Mouse (Mus musculus) forebrain, embryonic 12.5 days (tissue): ENCODE results near the gene Hspb2. TPM values are rescaled to one million over a fixed set of nuclear protein-coding genes. Genes with fewer than 3 reads are reported as not detected.
A peak's percentile ranks its signal among the peaks of the same experiment; 100 is the strongest.

ENCODE experiments used
- ATAC-seq: fragments of 200-750 bp; cut with Nextera tagmentation; 2 replicates; pipeline ENCODE4 v1.8.0; 2017; ENCODE audit warnings: moderate TSS enrichment; ENCODE audit not compliant: low FRiP score
- H3K27ac ChIP-seq: fragments of 300-500 bp; sonication (generic); 2 replicates; pipeline ENCODE4 v1.5.1; 2016; ENCODE audit warnings: mild to moderate bottlenecking
- H3K27me3 ChIP-seq: fragments of 300-500 bp; sonication (generic); 2 replicates; pipeline ENCODE4 v1.6.1; 2016; ENCODE audit warnings: mild to moderate bottlenecking
- H3K36me3 ChIP-seq: fragments of 300-500 bp; sonication (generic); replicated peaks from 2 replicates; pipeline ENCODE4 v1.6.1; 2016; ENCODE audit warnings: mild to moderate bottlenecking
- H3K4me1 ChIP-seq: fragments of 300-500 bp; sonication (generic); 2 replicates; pipeline ENCODE4 v1.6.1; 2016
- H3K4me2 ChIP-seq: fragments of 300-500 bp; sonication (generic); 2 replicates; pipeline ENCODE4 v1.6.1; 2016; ENCODE audit warnings: mild to moderate bottlenecking, moderate library complexity
- H3K4me3 ChIP-seq: fragments of 300-500 bp; sonication (generic); replicated peaks from 2 replicates; pipeline ENCODE4 v1.5.1; 2016; ENCODE audit warnings: mild to moderate bottlenecking
- H3K9ac ChIP-seq: fragments of 300-500 bp; sonication (generic); 2 replicates; pipeline ENCODE4 v1.6.1; 2016; ENCODE audit warnings: mild to moderate bottlenecking
- H3K9me3 ChIP-seq: fragments of 300-500 bp; sonication (generic); 2 replicates; pipeline ENCODE4 v1.6.1; 2016
- WGBS: fragments of 180-500 bp; shearing (Covaris S2); methylation state at CpG from one replicate; pipeline ENCODE4 v1.1.7; 2016; 5-methylcytosine and 5-hydroxymethylcytosine counted together
- polyA plus RNA-seq: library from polyadenylated mRNA; unstranded; fragments of >200 nt; fragmentation: Nextera tagmentation; extraction: Ambion mirVana; gene quantifications from 2 replicates; pipeline ENCODE4 v1.2.1, GENCODE M21; 2016

Gene Hspb2
- polyA plus RNA-seq, 1 experiment from 2014 or later: 0.54 TPM

DNA sequence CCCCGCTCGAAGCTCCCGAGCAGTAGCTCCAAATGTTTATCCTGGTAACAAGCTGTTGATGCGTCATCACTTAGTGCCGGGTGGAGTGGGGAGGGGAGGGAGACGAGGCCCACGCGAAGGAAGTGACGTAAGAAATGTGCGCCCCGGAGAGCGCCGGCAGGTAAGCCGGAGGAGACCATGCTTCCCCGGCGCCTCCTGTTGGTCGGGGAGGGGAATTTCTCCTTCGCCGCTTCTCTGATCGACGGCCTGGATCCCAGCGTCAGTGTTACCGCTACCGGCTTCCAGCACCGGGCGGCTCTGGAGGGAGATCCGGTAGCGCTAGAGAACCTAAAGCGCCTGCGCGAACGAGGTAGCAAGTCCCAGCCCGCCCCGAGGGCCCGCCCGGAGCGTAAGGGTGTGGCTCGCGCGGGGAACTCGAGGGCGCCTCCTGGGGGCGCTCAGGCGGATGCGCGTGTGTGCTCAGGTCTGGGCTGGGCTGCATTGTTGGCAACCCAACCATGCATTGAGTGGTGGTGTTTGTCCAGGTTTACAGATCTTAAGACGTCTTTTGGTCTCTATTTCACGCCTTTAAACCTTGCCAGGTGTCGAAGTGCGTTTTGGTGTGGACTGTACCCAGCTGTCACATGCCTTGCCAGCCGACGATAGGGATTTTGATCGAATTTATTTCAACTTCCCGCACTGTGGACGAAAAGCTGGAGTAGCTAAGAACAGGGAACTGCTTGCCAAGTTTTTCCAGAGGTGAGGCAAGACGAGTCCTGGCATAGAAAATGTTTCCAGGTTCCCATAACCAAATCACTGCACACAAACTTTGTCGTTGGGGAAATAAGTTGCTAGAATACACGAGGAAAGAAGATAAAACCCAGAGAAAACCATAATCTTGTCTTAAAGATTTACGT, 16.2 kb upstream of the Hspb2 start, which contains the start of gene Fdxacb1:
Gene Fdxacb1, plus strand, starts transcription at position 130 of the 896 bp plus-strand sequence.
- Histone ChIP-seq H3K4me2 (peak within 1 kb of the TSS; percentile 69), H3K4me1 (peaks cover 13% of the 10 kb centered on the region), H3K27ac (peak within 1 kb of the TSS; percentile 89), H3K36me3 (no peaks in the 10 kb centered on the region), H3K27me3 (no peaks in the 10 kb centered on the region), H3K4me3 (peak within 1 kb of the TSS; percentile 61), H3K9me3 (no peaks in the 10 kb centered on the region), H3K9ac (peak within 1 kb of the TSS; percentile 71)
- peak; percentile 96 for ATAC-seq
- WGBS: 5% methylated on average over 59 of the region's 59 CpGs

DNA sequence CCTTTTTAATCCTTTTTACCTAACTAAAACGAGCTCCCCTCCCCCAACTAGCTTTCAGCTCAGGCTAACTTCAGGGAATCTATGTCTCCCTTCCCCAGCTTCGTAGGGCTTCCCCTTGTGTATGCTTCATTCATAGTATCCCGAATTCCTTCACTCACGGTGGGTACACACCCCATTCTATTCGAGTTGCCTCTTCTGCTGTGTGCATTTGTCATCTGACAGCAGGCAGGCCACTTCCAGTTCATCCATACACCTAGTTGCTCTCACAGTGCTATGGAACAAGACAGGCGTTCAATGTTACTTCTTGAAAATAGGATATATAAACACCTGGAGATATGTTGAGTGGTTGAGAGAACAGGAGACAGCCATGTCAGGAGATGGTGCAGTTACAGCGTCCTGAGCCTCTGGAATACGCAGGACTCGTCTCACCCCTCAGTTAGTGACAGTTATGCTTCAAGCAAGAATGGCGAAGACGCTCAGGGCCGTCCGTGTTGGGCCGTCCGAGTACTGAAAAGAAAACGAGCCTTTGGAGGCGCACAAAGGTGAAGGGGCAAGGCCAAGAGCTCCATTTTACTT, 15.5 kb upstream of the Hspb2 start:
- H3K4me1 ChIP-seq: peaks cover 13% of the 10 kb centered on the region
- H3K4me2 ChIP-seq: peak overlapping the region; percentile 69
- peak overlapping the region; percentile 89 for H3K27ac ChIP-seq
- 5% methylated on average over 17 of the region's 17 CpGs for WGBS
- no peaks in the 10 kb centered on the region for H3K9me3 ChIP-seq
- H3K36me3 ChIP-seq: no peaks in the 10 kb centered on the region
- ATAC-seq: peak; percentile 34
- peak overlapping the region; percentile 71 for H3K9ac ChIP-seq
- no peaks in the 10 kb centered on the region for H3K27me3 ChIP-seq
- H3K4me3 ChIP-seq: peak overlapping the region; percentile 61

DNA sequence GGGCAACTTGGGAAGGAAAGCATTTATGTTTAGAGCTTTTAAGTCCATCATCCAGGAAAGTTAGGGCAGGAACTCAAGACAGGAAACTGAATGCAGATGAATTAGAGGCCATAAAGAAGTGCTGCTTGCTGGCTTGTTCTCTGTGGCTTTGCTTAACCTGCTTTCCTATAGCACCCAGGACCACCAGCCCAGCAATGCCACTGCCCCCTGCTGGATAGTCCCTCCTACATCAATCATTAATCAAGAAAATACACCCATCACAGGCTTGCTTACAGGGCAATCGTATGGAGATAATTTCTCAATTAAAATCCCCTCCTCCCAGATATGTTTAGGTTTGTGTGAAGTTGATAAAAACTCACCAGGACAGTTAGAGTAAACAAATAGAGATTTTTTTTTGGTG, 11.2 kb upstream of the Hspb2 start:
- H3K27ac ChIP-seq: no peak overlapping the region
- no peak for ATAC-seq
- WGBS: 84% methylated on average over 1 of the region's 1 CpGs
- H3K9me3 ChIP-seq: no peaks in the 10 kb centered on the region
- no peak overlapping the region for H3K9ac ChIP-seq
- H3K27me3 ChIP-seq: 0 out of 2 replicates have a peak, but pooled peaks cover 5% of the 10 kb centered on the region
- H3K4me2 ChIP-seq: no peak overlapping the region
- H3K4me1 ChIP-seq: peaks cover 5% of the 10 kb centered on the region; the same call in 1 of the 2 replicates
- H3K4me3 ChIP-seq: no peak overlapping the region
- no peaks in the 10 kb centered on the region for H3K36me3 ChIP-seq

DNA sequence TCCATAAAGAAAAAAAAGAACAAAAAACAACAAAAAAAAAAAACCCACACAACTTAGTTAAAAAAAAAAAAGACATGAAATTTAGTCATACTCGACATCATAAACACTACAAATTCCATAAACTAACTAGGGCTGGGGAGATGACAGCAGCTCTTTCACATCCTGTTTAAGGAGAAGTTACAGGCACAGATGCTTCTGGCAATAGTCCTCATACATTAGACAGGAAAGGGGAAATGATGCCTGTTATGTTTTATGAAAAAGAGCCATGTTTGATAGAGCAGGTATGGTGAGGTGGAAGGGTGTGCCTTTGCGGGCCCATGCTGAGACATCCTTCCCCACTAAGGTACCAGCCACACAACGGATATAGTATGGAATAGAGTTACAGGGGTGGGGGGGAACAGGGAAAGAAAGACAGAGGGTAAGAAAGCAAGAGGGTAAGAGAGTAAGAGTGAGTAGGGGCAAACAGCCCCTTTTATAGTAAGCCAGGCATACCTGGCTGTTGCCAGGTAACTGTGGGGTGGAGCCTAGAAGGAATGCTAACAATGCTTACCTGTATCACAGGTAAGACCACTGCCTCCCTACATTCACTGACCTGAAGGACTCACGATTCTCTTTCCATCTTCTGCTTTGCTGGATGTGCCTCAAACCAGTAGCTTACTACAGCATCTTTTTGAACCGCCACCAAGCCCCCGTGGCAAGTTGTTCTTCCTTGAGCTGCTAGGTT, 9.5 kb upstream of the Hspb2 start:
- Histone ChIP-seq H3K4me1 (no peaks in the 10 kb centered on the region), H3K27me3 (0 out of 2 replicates have a peak, but pooled peaks cover 5% of the 10 kb centered on the region), H3K4me2 (no peak overlapping the region), H3K4me3 (no peak overlapping the region), H3K9me3 (no peaks in the 10 kb centered on the region), H3K9ac (no peak overlapping the region), H3K27ac (no peak overlapping the region), H3K36me3 (no peaks in the 10 kb centered on the region)
- WGBS: 72% methylated on average over 6 of the region's 6 CpGs
- no peak for ATAC-seq

DNA sequence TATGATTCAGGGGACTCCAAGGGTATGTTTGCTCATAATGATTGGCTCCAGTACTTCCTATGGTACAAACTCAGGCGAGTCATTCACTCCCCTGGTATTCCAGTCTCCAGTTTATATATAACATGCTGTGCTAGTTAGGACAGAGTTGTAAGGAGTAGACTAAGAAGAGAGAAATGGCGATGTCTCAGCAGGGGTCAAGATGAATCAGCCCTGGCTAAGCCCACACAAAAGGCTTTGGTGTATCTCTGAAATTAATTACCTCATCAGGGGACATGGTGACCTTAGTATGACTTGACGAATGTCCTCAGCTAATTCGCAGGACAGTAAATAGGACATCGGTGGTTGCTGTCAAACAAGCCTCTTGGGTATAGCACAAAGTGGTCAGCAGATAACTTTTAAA, 4.6 kb upstream of the Hspb2 start:
- H3K9ac ChIP-seq: no peak overlapping the region
- H3K4me1 ChIP-seq: no peaks in the 10 kb centered on the region
- no peaks in the 10 kb centered on the region for H3K9me3 ChIP-seq
- 44% methylated on average over 5 of the region's 5 CpGs for WGBS
- H3K27me3 ChIP-seq: 0 out of 2 replicates have a peak, but pooled peaks cover 8% of the 10 kb centered on the region
- no peak for ATAC-seq
- no peaks in the 10 kb centered on the region for H3K36me3 ChIP-seq
- no peak overlapping the region for H3K27ac ChIP-seq
- H3K4me3 ChIP-seq: no peak overlapping the region
- no peak overlapping the region for H3K4me2 ChIP-seq

DNA sequence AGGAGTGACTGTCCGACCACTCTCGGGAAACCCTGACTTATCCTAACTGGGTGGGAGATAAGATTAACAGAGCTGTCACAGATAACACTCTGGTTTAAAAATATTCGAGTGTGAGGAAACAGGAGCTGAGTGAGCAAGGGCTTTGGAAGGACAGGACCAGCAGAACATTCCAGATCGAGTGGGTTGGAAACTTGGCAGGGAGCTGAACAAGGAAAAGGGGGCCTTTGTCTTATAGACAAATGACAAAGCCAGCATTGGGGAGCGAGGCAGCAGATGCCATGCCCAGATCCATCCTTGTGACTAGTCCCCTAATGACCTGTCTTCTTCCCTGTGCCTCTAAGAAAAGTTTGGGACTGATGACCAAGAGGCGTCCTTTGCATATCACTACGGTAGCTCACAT, 1.8 kb upstream of the Hspb2 start:
- Histone ChIP-seq H3K4me2 (no peak overlapping the region), H3K27ac (no peak overlapping the region), H3K9me3 (no peaks in the 10 kb centered on the region), H3K36me3 (no peaks in the 10 kb centered on the region), H3K9ac (no peak overlapping the region), H3K27me3 (peaks cover 8% of the 10 kb centered on the region; the same call in 1 of the 2 replicates), H3K4me3 (no peak overlapping the region), H3K4me1 (no peaks in the 10 kb centered on the region)
- no peak for ATAC-seq
- 78% methylated on average over 7 of the region's 7 CpGs for WGBS

DNA sequence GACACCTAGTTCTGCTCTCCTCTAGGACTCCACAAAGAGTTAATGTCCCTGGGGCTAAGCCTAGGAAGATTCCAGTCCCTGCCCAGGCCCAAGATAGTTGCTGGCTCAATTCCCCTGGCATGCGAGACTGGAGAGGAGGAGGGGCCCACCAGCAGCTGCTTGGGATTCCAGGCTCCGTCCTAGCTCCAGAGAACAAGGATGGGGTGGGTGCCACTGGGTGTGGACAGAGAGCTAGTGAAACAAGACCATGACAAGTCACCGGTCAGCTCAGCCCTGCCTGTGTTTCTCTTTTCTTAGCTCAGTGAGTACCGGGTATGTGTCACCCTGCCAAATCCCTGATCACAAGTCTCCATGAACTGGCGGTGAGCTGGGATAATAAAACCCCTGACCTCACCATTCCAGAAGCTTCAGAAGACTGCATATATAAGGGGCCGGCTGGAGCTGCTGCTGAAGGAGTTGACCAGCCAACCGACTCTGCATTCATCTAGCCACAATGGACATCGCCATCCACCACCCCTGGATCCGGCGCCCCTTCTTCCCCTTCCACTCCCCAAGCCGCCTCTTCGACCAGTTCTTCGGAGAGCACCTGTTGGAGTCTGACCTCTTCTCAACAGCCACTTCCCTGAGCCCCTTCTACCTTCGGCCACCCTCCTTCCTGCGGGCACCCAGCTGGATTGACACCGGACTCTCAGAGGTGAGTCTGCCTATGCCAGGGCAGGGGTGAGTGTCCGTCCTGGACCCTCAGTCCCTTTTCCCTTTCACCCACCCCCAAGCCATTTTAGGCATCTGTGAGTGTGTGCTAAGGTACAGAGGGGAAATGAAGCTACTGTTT, 846 bp upstream of the Hspb2 start:
- H3K4me2 ChIP-seq: no peak overlapping the region
- H3K27ac ChIP-seq: no peak overlapping the region
- 77% methylated on average over 17 of the region's 17 CpGs for WGBS
- H3K9me3 ChIP-seq: no peaks in the 10 kb centered on the region
- H3K27me3 ChIP-seq: peaks cover 8% of the 10 kb centered on the region; the same call in 1 of the 2 replicates
- H3K9ac ChIP-seq: no peak overlapping the region
- no peak for ATAC-seq
- no peaks in the 10 kb centered on the region for H3K4me1 ChIP-seq
- H3K36me3 ChIP-seq: no peaks in the 10 kb centered on the region
- H3K4me3 ChIP-seq: no peak overlapping the region

DNA sequence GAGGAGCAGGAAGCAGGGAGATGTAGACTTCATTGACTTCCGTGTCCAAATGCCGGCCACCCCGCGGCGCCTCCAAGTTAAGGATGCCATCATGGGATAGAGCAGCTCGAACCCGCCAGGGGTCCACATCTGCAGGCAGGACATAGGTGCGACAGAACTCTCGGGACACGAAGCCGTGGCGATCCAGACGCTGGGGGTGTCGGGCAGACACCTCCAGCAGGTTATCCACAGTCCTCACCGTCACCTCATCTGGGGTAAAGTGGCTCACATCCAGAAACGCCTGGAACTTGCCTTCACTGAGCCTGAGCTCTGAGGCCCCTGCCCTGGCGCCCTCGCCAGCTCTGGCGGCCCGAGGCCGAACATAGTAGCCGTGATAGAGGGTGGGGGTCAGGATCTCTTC, 831 bp downstream of the Hspb2 start, which contains the start of gene Cryab:
Gene Cryab, plus strand, starts transcription at position 3 of the 400 bp plus-strand sequence.
- H3K4me1 ChIP-seq: peaks cover 2% of the 10 kb centered on the region
- peaks cover 20% of the 10 kb centered on the region for H3K27me3 ChIP-seq
- H3K27ac ChIP-seq: no peak within 1 kb of the TSS
- no peak for ATAC-seq
- WGBS: 74% methylated on average over 22 of the region's 22 CpGs
- H3K9me3 ChIP-seq: no peaks in the 10 kb centered on the region
- H3K9ac ChIP-seq: no peak within 1 kb of the TSS
- H3K4me2 ChIP-seq: no peak within 1 kb of the TSS
- no peak within 1 kb of the TSS for H3K4me3 ChIP-seq
- H3K36me3 ChIP-seq: no peaks in the 10 kb centered on the region

DNA sequence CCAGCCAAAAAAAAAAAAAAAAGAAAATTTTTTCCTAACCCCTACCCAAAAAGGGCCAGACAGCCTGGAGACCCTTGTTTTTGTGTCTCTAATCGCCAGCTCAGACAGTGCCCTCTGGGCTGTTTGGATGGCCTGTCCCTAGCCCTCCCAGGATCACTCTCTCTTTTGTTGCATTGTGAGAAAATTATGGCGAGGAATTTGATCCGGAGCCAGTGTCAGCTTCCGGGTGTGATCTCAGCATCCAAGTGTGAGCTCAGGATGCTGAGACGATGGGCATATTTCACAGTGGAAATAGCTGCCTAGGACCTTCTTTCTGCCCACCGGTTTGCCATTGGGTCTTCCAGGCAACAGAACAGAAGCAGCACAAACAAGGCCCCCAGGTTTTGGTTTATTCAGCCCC, 1.4 kb downstream of the Hspb2 start:
- Histone ChIP-seq H3K4me3 (no peak overlapping the region), H3K9ac (no peak overlapping the region), H3K27ac (no peak overlapping the region), H3K36me3 (no peaks in the 10 kb centered on the region), H3K4me2 (no peak overlapping the region), H3K4me1 (peaks cover 7% of the 10 kb centered on the region), H3K9me3 (no peaks in the 10 kb centered on the region), H3K27me3 (peaks cover 26% of the 10 kb centered on the region)
- ATAC-seq: no peak
- 80% methylated on average over 6 of the region's 6 CpGs for WGBS

DNA sequence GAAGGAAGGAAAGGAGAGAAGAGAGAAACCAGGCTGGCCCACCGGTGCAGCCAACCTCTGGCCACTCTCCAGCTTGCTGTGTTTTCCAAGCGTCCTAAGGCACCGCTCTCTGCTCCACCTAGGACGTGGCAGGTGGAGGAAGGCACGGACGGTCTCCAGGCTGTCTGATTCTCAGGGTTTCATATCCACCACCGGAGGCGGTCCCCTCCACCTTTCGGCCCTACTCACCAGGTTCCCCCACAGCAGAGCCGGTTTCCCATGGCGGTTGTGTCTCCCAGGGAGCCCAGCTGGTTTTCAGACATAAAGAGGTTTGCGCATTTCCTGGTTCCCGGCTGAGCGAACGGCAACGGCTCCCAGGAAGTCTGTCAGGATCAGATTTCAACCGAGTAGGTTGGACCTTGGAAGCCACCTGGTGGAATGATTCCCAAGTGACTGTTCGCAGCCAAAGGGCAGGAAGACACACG, 5.9 kb downstream of the Hspb2 start, which contains the start of gene 2310030G06Rik:
Gene 2310030G06Rik, minus strand, starts transcription at position 323 of the 464 bp plus-strand sequence.
- WGBS: 2% methylated on average over 19 of the region's 19 CpGs
- no peaks in the 10 kb centered on the region for H3K9me3 ChIP-seq
- H3K4me3 ChIP-seq: peak within 1 kb of the TSS; percentile 38
- peak within 1 kb of the TSS; percentile 38; the same call in 1 of the 2 replicates for H3K9ac ChIP-seq
- no peaks in the 10 kb centered on the region for H3K36me3 ChIP-seq
- H3K4me2 ChIP-seq: peak within 1 kb of the TSS; percentile 57
- no peak; the same call in 1 of the 2 replicates for ATAC-seq
- no peak within 1 kb of the TSS for H3K27ac ChIP-seq
- peaks cover 7% of the 10 kb centered on the region for H3K4me1 ChIP-seq
- H3K27me3 ChIP-seq: peaks cover 23% of the 10 kb centered on the region

DNA sequence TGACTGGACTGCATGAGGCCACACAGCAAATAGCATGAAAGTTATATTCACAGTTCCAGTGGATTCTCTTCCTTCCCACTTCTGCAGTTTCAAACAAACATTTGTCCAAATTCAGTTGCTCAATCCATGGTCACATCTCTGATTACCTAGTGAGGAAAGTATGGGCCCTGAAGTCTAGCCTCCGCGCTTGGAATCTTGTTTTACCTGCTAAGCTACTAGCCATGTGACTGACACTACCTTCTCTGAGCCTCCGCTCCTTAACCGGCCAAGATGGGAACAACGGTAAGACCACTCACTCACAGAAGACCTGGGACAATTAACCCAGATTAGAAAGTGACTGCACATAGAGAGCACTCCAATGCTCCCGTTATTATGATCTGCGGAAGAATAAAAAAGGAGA, 6.3 kb downstream of the Hspb2 start:
- H3K9me3 ChIP-seq: no peaks in the 10 kb centered on the region
- H3K4me1 ChIP-seq: peaks cover 7% of the 10 kb centered on the region
- WGBS: 14% methylated on average over 7 of the region's 7 CpGs
- H3K4me3 ChIP-seq: peak overlapping the region; percentile 38
- ATAC-seq: no peak
- peaks cover 21% of the 10 kb centered on the region for H3K27me3 ChIP-seq
- H3K9ac ChIP-seq: 0 out of 2 replicates have a peak overlapping the region, but pooled peaks have one; percentile 38
- no peak overlapping the region for H3K27ac ChIP-seq
- peak overlapping the region; percentile 57 for H3K4me2 ChIP-seq
- H3K36me3 ChIP-seq: no peaks in the 10 kb centered on the region
